Mouse (Mus musculus): ENCODE data around the gene Nudt21. TPM values are rescaled to one million over a fixed set of nuclear protein-coding genes. Genes with fewer than 3 reads are reported as not detected.
A peak's percentile ranks its signal among the peaks of the same experiment; 100 is the strongest.

Gene Nudt21
- polyA plus RNA-seq, 1 experiment from 2014 or later = 96.6 TPM

DNA sequence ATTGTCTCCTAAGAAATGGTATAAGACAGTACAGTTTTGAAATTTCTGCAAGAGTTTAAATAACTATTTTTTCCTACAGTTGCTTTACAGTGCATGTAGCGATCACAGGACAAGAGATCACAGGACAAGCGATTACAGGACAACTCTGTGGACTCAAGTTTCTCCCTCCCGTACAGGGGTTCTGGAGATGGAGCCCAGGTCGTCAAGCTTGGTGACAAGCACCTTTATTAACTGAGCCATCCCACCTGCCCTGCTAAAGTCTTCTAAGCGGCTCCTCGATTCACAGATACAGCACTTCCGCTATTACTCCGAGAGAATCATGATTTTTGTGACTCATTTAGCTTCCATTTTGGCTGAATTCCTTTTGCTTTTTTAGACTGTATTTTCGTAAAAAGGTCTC, 7.1 kb downstream of the Nudt21 start:
- Histone ChIP-seq H3K4me2 (no peak overlapping the region), H3K9me3 (no peaks in the 10 kb centered on the region), H3K27me3 (no peaks in the 10 kb centered on the region), H3K4me1 (replicated peaks) (peaks cover 13% of the 10 kb centered on the region), H3K36me3 (peaks cover 65% of the 10 kb centered on the region), H3K9ac (no peak overlapping the region), H3K4me3 (no peak overlapping the region), H3K27ac (replicated peaks) (no peak overlapping the region)
- 95% methylated on average over 9 of the region's 9 CpGs for WGBS
- no peak for ATAC-seq (ENCODE audit: low read depth)

GRCm38 (mm10) chr8:94023916-94024315, 12.9 kb downstream of the Nudt21 start:
- Histone ChIP-seq H3K4me1 (replicated peaks) (no peaks in the 10 kb centered on the region), H3K9ac (no peak overlapping the region), H3K27ac (replicated peaks) (no peak overlapping the region), H3K4me2 (no peak overlapping the region), H3K4me3 (no peak overlapping the region), H3K9me3 (no peaks in the 10 kb centered on the region), H3K36me3 (peaks cover 85% of the 10 kb centered on the region), H3K27me3 (no peaks in the 10 kb centered on the region)
- 93% methylated on average over 6 of the region's 6 CpGs for WGBS
- no peak for ATAC-seq (ENCODE audit: low read depth)

GRCm38 (mm10) chr8:94013026-94013612, 23.7 kb downstream of the Nudt21 start:
- Histone ChIP-seq H3K4me2 (peak overlapping the region; percentile 79), H3K9me3 (no peaks in the 10 kb centered on the region), H3K4me3 (peak overlapping the region; percentile 96), H3K9ac (peak overlapping the region; percentile 99), H3K27me3 (no peaks in the 10 kb centered on the region), H3K4me1 (replicated peaks) (peaks cover 36% of the 10 kb centered on the region), H3K36me3 (peaks cover 10% of the 10 kb centered on the region; the same call in 1 of the 2 replicates), H3K27ac (replicated peaks) (peak overlapping the region; percentile 96)
- 47% methylated on average over 7 of the region's 7 CpGs for WGBS
- no peak for ATAC-seq (ENCODE audit: low read depth)

- no peaks in the 10 kb centered on the region for H3K27me3 ChIP-seq
- peaks cover 10% of the 10 kb centered on the region; the same call in 1 of the 2 replicates for H3K36me3 ChIP-seq
- WGBS = under 1% methylated on average over 115 of the region's 130 CpGs
- peak within 1 kb of the TSS; percentile 96 for H3K4me3 ChIP-seq
- no peaks in the 10 kb centered on the region for H3K9me3 ChIP-seq
- H3K4me1 ChIP-seq (replicated peaks) = peaks cover 36% of the 10 kb centered on the region
- ATAC-seq (ENCODE audit: low read depth) = peak; percentile 93
- peak within 1 kb of the TSS; percentile 96 for H3K27ac ChIP-seq (replicated peaks)
- H3K4me2 ChIP-seq = peak within 1 kb of the TSS; percentile 79
- H3K9ac ChIP-seq = peak within 1 kb of the TSS; percentile 99
These were observed 24.5 kb downstream of the Nudt21 start, which contains the start of gene Amfr for GRCm38 (mm10) chr8:94012013-94012951. Gene Amfr, minus strand, starts transcription at chr8:94012842.

- 3% methylated on average over 48 of the region's 48 CpGs for whole genome bisulfite sequencing
- ATAC-seq (ENCODE audit: low read depth) = no peak; the same call in 1 of the 2 replicates
These were observed 25.5 kb downstream of the Nudt21 start for GRCm38 (mm10) chr8:94011076-94012012.

DNA sequence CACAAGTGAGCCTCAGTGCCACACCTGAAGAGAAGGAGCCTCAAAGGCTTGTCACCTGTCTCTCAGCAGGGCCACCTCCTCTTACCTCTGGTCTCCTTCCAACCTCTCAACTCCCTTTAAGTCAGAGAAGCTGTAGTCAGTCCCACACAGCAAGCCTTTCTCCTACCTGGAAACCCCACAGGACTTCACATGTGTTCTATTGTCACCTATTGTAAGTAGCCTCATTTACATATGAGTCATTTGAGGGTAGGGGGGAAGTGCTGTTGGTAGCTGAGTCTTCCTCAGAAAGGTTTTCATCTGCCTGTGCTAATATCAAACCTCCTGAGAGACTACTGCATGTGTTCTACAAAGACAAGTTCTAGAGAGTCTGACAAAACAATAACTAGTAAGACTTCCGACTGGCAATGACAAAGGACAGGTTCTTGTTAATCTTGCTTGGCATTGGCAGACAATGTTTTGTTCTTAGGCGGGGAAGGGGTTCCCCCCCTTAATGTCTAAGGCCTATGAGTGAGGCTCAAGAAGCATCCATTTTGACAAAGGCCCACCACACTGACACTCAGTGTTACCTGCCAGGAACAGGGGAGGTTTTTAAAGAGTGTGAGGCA, 26.6 kb downstream of the Nudt21 start:
- no peaks in the 10 kb centered on the region for H3K27me3 ChIP-seq
- H3K36me3 ChIP-seq = peaks cover 10% of the 10 kb centered on the region; the same call in 1 of the 2 replicates
- H3K4me2 ChIP-seq = peak overlapping the region; percentile 79
- H3K27ac ChIP-seq (replicated peaks) = no peak overlapping the region
- H3K4me1 ChIP-seq (replicated peaks) = peaks cover 36% of the 10 kb centered on the region
- no peak for ATAC-seq (ENCODE audit: low read depth)
- 54% methylated on average over 2 of the region's 2 CpGs for WGBS
- H3K9ac ChIP-seq = peak overlapping the region; percentile 51; the same call in 1 of the 2 replicates
- H3K4me3 ChIP-seq = peak overlapping the region; percentile 7; the same call in 1 of the 2 replicates
- H3K9me3 ChIP-seq = no peaks in the 10 kb centered on the region

More at GRCm38 (mm10) chr8:94011076-94012012, 25.5 kb downstream of the Nudt21 start:
- H3K27ac ChIP-seq (replicated peaks) = peak overlapping the region; percentile 96
- peaks cover 36% of the 10 kb centered on the region for H3K4me1 ChIP-seq (replicated peaks)
- peak overlapping the region; percentile 99 for H3K9ac ChIP-seq
- H3K4me2 ChIP-seq = peak overlapping the region; percentile 79
- no peaks in the 10 kb centered on the region for H3K9me3 ChIP-seq
- no peaks in the 10 kb centered on the region for H3K27me3 ChIP-seq
- peak overlapping the region; percentile 96 for H3K4me3 ChIP-seq
- peaks cover 10% of the 10 kb centered on the region; the same call in 1 of the 2 replicates for H3K36me3 ChIP-seq

GRCm38 (mm10) chr8:94009243-94009845, 27.5 kb downstream of the Nudt21 start:
- Histone ChIP-seq H3K27ac (replicated peaks) (no peak overlapping the region), H3K4me2 (no peak overlapping the region), H3K9ac (no peak overlapping the region), H3K4me1 (replicated peaks) (peaks cover 36% of the 10 kb centered on the region), H3K4me3 (no peak overlapping the region), H3K36me3 (peaks cover 5% of the 10 kb centered on the region), H3K9me3 (no peaks in the 10 kb centered on the region), H3K27me3 (no peaks in the 10 kb centered on the region)
- ATAC-seq (ENCODE audit: low read depth) = no peak
- 64% methylated on average over 15 of the region's 15 CpGs for WGBS

GRCm38 (mm10) chr8:94004139-94004538, 32.7 kb downstream of the Nudt21 start:
- Histone ChIP-seq H3K4me1 (replicated peaks) (peaks cover 5% of the 10 kb centered on the region), H3K9ac (no peak overlapping the region), H3K4me3 (no peak overlapping the region), H3K27ac (replicated peaks) (no peak overlapping the region), H3K9me3 (no peaks in the 10 kb centered on the region), H3K27me3 (no peaks in the 10 kb centered on the region), H3K4me2 (no peak overlapping the region), H3K36me3 (peaks cover 44% of the 10 kb centered on the region)
- no peak for ATAC-seq (ENCODE audit: low read depth)
- WGBS = 93% methylated on average over 9 of the region's 9 CpGs

DNA sequence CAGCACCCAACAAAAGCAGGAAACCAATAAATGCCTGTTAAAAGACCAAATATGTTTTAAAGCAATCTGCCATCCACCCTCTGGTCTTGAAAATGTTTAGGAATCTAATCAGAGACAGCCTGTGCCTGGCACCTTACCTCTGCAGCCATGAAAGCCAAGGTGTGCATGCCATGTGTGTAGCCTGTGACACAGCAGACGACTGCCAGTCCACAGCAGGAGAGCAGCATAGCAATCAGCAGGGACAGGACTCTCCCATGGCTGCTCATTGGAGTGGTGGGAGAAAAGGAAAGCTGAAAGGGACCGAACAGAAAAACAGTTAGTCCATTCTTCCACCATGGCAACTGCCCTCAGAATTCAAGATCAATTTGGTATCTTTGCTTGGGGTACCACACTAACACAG, 37.9 kb downstream of the Nudt21 start:
- no peak overlapping the region for H3K9ac ChIP-seq

GRCm38 (mm10) chr8:93989739-93990138, 47.1 kb downstream of the Nudt21 start:
- WGBS = 98% methylated on average over 4 of the region's 4 CpGs
- H3K4me1 ChIP-seq (replicated peaks) = no peaks in the 10 kb centered on the region
- peaks cover 65% of the 10 kb centered on the region for H3K36me3 ChIP-seq
- H3K27ac ChIP-seq (replicated peaks) = no peak overlapping the region
- H3K9ac ChIP-seq = no peak overlapping the region
- no peak for ATAC-seq (ENCODE audit: low read depth)
- H3K4me3 ChIP-seq = no peak overlapping the region
- H3K9me3 ChIP-seq = no peaks in the 10 kb centered on the region
- H3K4me2 ChIP-seq = no peak overlapping the region
- H3K27me3 ChIP-seq = no peaks in the 10 kb centered on the region

More for the DNA sequence above, 37.9 kb downstream of the Nudt21 start:
- H3K27ac ChIP-seq (replicated peaks) = no peak overlapping the region
- H3K9me3 ChIP-seq = no peaks in the 10 kb centered on the region
- H3K4me1 ChIP-seq (replicated peaks) = no peaks in the 10 kb centered on the region
- WGBS = 88% methylated on average over 2 of the region's 2 CpGs
- H3K4me3 ChIP-seq = no peak overlapping the region
- no peaks in the 10 kb centered on the region for H3K27me3 ChIP-seq
- no peak overlapping the region for H3K4me2 ChIP-seq
- ATAC-seq (ENCODE audit: low read depth) = no peak
- peaks cover 63% of the 10 kb centered on the region for H3K36me3 ChIP-seq

DNA sequence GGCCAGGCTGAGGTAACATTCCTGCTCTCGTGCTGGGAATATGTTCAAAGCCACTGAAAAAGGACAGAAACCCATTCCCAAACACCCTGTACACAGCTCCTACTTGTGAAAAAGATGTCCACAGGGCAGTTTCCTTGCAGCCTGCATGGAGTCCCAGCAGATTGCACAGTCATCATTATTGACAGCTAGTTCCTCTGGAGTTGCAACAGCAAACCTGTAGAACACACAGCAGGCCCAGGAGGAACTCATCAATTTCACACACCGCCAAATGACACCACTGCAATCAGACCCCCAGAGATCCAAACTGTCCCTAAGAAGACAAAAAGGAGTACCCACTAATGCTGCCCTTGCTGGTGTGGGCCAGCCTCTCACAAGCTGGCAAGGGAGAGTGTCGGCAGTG, 52.1 kb downstream of the Nudt21 start:
- no peaks in the 10 kb centered on the region for H3K27me3 ChIP-seq
- ATAC-seq (ENCODE audit: low read depth) = no peak
- peaks cover 88% of the 10 kb centered on the region for H3K36me3 ChIP-seq
- no peak overlapping the region for H3K4me3 ChIP-seq
- WGBS = 89% methylated on average over 3 of the region's 3 CpGs
- no peaks in the 10 kb centered on the region for H3K4me1 ChIP-seq (replicated peaks)
- no peak overlapping the region for H3K9ac ChIP-seq
- H3K4me2 ChIP-seq = no peak overlapping the region
- no peaks in the 10 kb centered on the region for H3K9me3 ChIP-seq
- no peak overlapping the region for H3K27ac ChIP-seq (replicated peaks)
